Mouse (Mus musculus): ENCODE data around the gene Havcr2. TPM values are rescaled to one million over a fixed set of nuclear protein-coding genes. Genes with fewer than 3 reads are reported as not detected.
A peak's percentile ranks its signal among the peaks of the same experiment; 100 is the strongest.
"Not testable (repeated sequence)": the region's sequence is repeated elsewhere in the genome, so short reads cannot be mapped to it uniquely, and the experiment has no call there.

The Havcr2 gene
- 0.32 and 0.37 TPM in 2 replicates for polyA plus RNA-seq (2015; fragmentation: Nextera tagmentation; extraction: Ambion mirVana)

GRCm38 (mm10) chr11:46454453-46455045 lies at the start of gene Havcr2:
Gene Havcr2 (plus strand): TSS chr11:46454935.
- H3K36me3 ChIP-seq (ENCODE audit: control insufficient read depth, insufficient read depth), result no peaks in the 10 kb centered on the region

DNA sequence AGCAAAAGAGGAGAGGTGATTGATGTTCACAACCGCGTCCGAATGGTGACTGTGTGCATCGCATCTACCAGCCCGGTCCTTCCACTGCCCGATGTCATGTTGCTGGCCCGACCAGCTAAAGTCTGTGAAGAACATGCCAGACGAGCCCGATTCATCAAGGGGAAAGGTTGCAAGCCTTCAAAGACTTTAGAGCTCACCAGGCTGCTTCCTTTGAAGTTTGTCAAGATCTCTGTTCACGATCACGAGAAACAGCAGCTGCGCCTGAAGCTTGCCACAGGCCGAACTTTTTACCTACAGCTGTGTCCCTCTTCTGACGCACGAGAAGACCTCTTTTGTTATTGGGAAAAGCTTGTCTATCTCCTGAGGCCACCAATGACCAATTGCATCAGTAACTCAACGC lies 49.7 kb upstream of the Havcr2 start:
- H3K9me3 ChIP-seq (replicated peaks; ENCODE audit: control insufficient read depth, low read length), result no peaks in the 10 kb centered on the region
- no peak overlapping the region for H3K27ac ChIP-seq (ENCODE audit: low read length)
- no peak overlapping the region for H3K9ac ChIP-seq (ENCODE audit: low read length)
- H3K4me2 ChIP-seq (ENCODE audit: low read depth, low read length), result no peak overlapping the region
- H3K4me3 ChIP-seq (ENCODE audit: low read length), result no peak overlapping the region
- ATAC-seq (replicated peaks; ENCODE audit: extremely low read depth, insufficient read depth, low FRiP score), result no peak
- no peaks in the 10 kb centered on the region for H3K4me1 ChIP-seq (ENCODE audit: control insufficient read depth, insufficient read depth, low read length)
- H3K36me3 ChIP-seq (ENCODE audit: control insufficient read depth, insufficient read depth), result no peaks in the 10 kb centered on the region
- H3K27me3 ChIP-seq (ENCODE audit: control insufficient read depth, insufficient read depth, low read length), result no peaks in the 10 kb centered on the region
- 73% methylated on average over 16 of the region's 16 CpGs for WGBS

More at GRCm38 (mm10) chr11:46454453-46455045, at the start of gene Havcr2:
- Histone ChIP-seq H3K27me3 (ENCODE audit: control insufficient read depth, insufficient read depth, low read length) (no peaks in the 10 kb centered on the region), H3K27ac (ENCODE audit: low read length) (no peak within 1 kb of the TSS), H3K4me1 (ENCODE audit: control insufficient read depth, insufficient read depth, low read length) (no peaks in the 10 kb centered on the region), H3K4me2 (ENCODE audit: low read depth, low read length) (no peak within 1 kb of the TSS), H3K9ac (ENCODE audit: low read length) (no peak within 1 kb of the TSS), H3K9me3 (replicated peaks; ENCODE audit: control insufficient read depth, low read length) (no peaks in the 10 kb centered on the region), H3K4me3 (ENCODE audit: low read length) (no peak within 1 kb of the TSS)
- no peak for ATAC-seq (replicated peaks; ENCODE audit: extremely low read depth, insufficient read depth, low FRiP score)
- WGBS, result 54% methylated on average over 6 of the region's 6 CpGs

- H3K4me3 ChIP-seq (ENCODE audit: low read length), result no peak overlapping the region
Observed at GRCm38 (mm10) chr11:46406721-46407120, 48.0 kb upstream of the Havcr2 start.

GRCm38 (mm10) chr11:46410018-46410563 lies 44.6 kb upstream of the Havcr2 start:
- Histone ChIP-seq H3K4me2 (ENCODE audit: low read depth, low read length) (no peak overlapping the region), H3K9ac (ENCODE audit: low read length) (no peak overlapping the region), H3K4me1 (ENCODE audit: control insufficient read depth, insufficient read depth, low read length) (no peaks in the 10 kb centered on the region), H3K27ac (ENCODE audit: low read length) (no peak overlapping the region), H3K4me3 (ENCODE audit: low read length) (no peak overlapping the region), H3K36me3 (ENCODE audit: control insufficient read depth, insufficient read depth) (no peaks in the 10 kb centered on the region), H3K9me3 (replicated peaks; ENCODE audit: control insufficient read depth, low read length) (no peaks in the 10 kb centered on the region), H3K27me3 (ENCODE audit: control insufficient read depth, insufficient read depth, low read length) (no peaks in the 10 kb centered on the region)
- no peak for ATAC-seq (replicated peaks; ENCODE audit: extremely low read depth, insufficient read depth, low FRiP score)
- WGBS, result 49% methylated on average over 2 of the region's 2 CpGs

More at GRCm38 (mm10) chr11:46406721-46407120, 48.0 kb upstream of the Havcr2 start:
- H3K27me3 ChIP-seq (ENCODE audit: control insufficient read depth, insufficient read depth, low read length), result no peaks in the 10 kb centered on the region
- H3K4me1 ChIP-seq (ENCODE audit: control insufficient read depth, insufficient read depth, low read length), result no peaks in the 10 kb centered on the region
- no peak overlapping the region for H3K4me2 ChIP-seq (ENCODE audit: low read depth, low read length)
- no peaks in the 10 kb centered on the region for H3K9me3 ChIP-seq (replicated peaks; ENCODE audit: control insufficient read depth, low read length)
- no peak for ATAC-seq (replicated peaks; ENCODE audit: extremely low read depth, insufficient read depth, low FRiP score)
- H3K27ac ChIP-seq (ENCODE audit: low read length), result no peak overlapping the region
- H3K9ac ChIP-seq (ENCODE audit: low read length), result no peak overlapping the region
- no peaks in the 10 kb centered on the region for H3K36me3 ChIP-seq (ENCODE audit: control insufficient read depth, insufficient read depth)
- 36% methylated on average over 10 of the region's 10 CpGs for WGBS

- 80% methylated on average over 1 of the region's 1 CpGs for WGBS
- Histone ChIP-seq H3K27me3 (ENCODE audit: control insufficient read depth, insufficient read depth, low read length) (no peaks in the 10 kb centered on the region), H3K4me1 (ENCODE audit: control insufficient read depth, insufficient read depth, low read length) (no peaks in the 10 kb centered on the region), H3K9ac (ENCODE audit: low read length) (no peak overlapping the region), H3K36me3 (ENCODE audit: control insufficient read depth, insufficient read depth) (no peaks in the 10 kb centered on the region), H3K4me3 (ENCODE audit: low read length) (no peak overlapping the region), H3K9me3 (replicated peaks; ENCODE audit: control insufficient read depth, low read length) (no peaks in the 10 kb centered on the region), H3K4me2 (ENCODE audit: low read depth, low read length) (no peak overlapping the region), H3K27ac (ENCODE audit: low read length) (no peak overlapping the region)
- ATAC-seq (replicated peaks; ENCODE audit: extremely low read depth, insufficient read depth, low FRiP score), result no peak
Observed at GRCm38 (mm10) chr11:46418438-46418837, 36.3 kb upstream of the Havcr2 start.

- Histone ChIP-seq H3K27me3 (ENCODE audit: control insufficient read depth, insufficient read depth, low read length) (no peaks in the 10 kb centered on the region), H3K27ac (ENCODE audit: low read length) (no peak overlapping the region), H3K4me2 (ENCODE audit: low read depth, low read length) (no peak overlapping the region), H3K36me3 (ENCODE audit: control insufficient read depth, insufficient read depth) (no peaks in the 10 kb centered on the region), H3K9ac (ENCODE audit: low read length) (no peak overlapping the region), H3K4me1 (ENCODE audit: control insufficient read depth, insufficient read depth, low read length) (no peaks in the 10 kb centered on the region), H3K9me3 (replicated peaks; ENCODE audit: control insufficient read depth, low read length) (no peaks in the 10 kb centered on the region), H3K4me3 (ENCODE audit: low read length) (no peak overlapping the region)
- ATAC-seq (replicated peaks; ENCODE audit: extremely low read depth, insufficient read depth, low FRiP score), result no peak
- 72% methylated on average over 5 of the region's 5 CpGs for WGBS
Observed at GRCm38 (mm10) chr11:46418860-46419259, 35.9 kb upstream of the Havcr2 start.

GRCm38 (mm10) chr11:46421086-46421888 lies 33.4 kb upstream of the Havcr2 start:
- 67% methylated on average over 8 of the region's 8 CpGs for WGBS
- H3K9ac ChIP-seq (ENCODE audit: low read length), result no peak overlapping the region

GRCm38 (mm10) chr11:46428131-46428530 lies 26.6 kb upstream of the Havcr2 start:
- not testable (repeated sequence) for H3K4me3 ChIP-seq (ENCODE audit: low read length); H3K27ac ChIP-seq (ENCODE audit: low read length); H3K4me1 ChIP-seq (ENCODE audit: control insufficient read depth, insufficient read depth, low read length); H3K27me3 ChIP-seq (ENCODE audit: control insufficient read depth, insufficient read depth, low read length); H3K36me3 ChIP-seq (ENCODE audit: control insufficient read depth, insufficient read depth); H3K9me3 ChIP-seq (replicated peaks; ENCODE audit: control insufficient read depth, low read length); H3K9ac ChIP-seq (ENCODE audit: low read length); H3K4me2 ChIP-seq (ENCODE audit: low read depth, low read length); ATAC-seq (replicated peaks; ENCODE audit: extremely low read depth, insufficient read depth, low FRiP score)
- 48% methylated on average over 4 of the region's 4 CpGs for WGBS

More at GRCm38 (mm10) chr11:46421086-46421888, 33.4 kb upstream of the Havcr2 start:
- Histone ChIP-seq H3K4me1 (ENCODE audit: control insufficient read depth, insufficient read depth, low read length) (no peaks in the 10 kb centered on the region), H3K9me3 (replicated peaks; ENCODE audit: control insufficient read depth, low read length) (no peaks in the 10 kb centered on the region), H3K4me3 (ENCODE audit: low read length) (no peak overlapping the region), H3K27ac (ENCODE audit: low read length) (no peak overlapping the region), H3K36me3 (ENCODE audit: control insufficient read depth, insufficient read depth) (no peaks in the 10 kb centered on the region), H3K27me3 (ENCODE audit: control insufficient read depth, insufficient read depth, low read length) (no peaks in the 10 kb centered on the region), H3K4me2 (ENCODE audit: low read depth, low read length) (no peak overlapping the region)
- ATAC-seq (replicated peaks; ENCODE audit: extremely low read depth, insufficient read depth, low FRiP score), result peak; percentile 37; the same call in 1 of the 2 replicates

DNA sequence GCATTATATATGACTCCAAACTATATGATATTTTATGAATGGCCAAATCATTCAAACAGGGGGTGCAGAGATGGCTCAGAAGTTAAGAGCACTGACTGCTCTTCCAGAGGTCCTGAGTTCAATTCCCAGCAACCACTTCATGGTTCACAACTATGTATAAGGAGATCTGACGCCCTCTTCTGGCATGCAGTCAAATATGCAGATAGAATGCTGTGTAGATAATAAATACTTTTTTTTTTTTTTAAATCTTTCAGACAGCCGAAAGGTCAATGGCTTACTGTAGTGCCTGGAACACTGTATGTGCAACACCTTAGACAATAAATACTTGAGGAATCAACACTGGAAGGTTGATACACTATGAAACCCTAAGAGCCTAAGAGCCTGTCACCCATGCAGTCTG lies 24.6 kb upstream of the Havcr2 start:
- WGBS, result 72% methylated on average over 2 of the region's 2 CpGs
- no peaks in the 10 kb centered on the region for H3K9me3 ChIP-seq (replicated peaks; ENCODE audit: control insufficient read depth, low read length)
- no peaks in the 10 kb centered on the region for H3K27me3 ChIP-seq (ENCODE audit: control insufficient read depth, insufficient read depth, low read length)

More for the DNA sequence above, 24.6 kb upstream of the Havcr2 start:
- Histone ChIP-seq H3K36me3 (ENCODE audit: control insufficient read depth, insufficient read depth) (no peaks in the 10 kb centered on the region), H3K27ac (ENCODE audit: low read length) (no peak overlapping the region), H3K4me2 (ENCODE audit: low read depth, low read length) (no peak overlapping the region), H3K4me3 (ENCODE audit: low read length) (no peak overlapping the region), H3K4me1 (ENCODE audit: control insufficient read depth, insufficient read depth, low read length) (no peaks in the 10 kb centered on the region), H3K9ac (ENCODE audit: low read length) (no peak overlapping the region)
- no peak for ATAC-seq (replicated peaks; ENCODE audit: extremely low read depth, insufficient read depth, low FRiP score)

Measured in heart, embryonic 16.5 days (tissue).